Mouse (Mus musculus): ENCODE measurements at regions not wholly inside any gene's neighbourhood (a gene's known extent, or its start where the extent isn't known, plus 50 kb on each side); places are given as distances from the start of the nearest gene placed in this dataset.

DNA sequence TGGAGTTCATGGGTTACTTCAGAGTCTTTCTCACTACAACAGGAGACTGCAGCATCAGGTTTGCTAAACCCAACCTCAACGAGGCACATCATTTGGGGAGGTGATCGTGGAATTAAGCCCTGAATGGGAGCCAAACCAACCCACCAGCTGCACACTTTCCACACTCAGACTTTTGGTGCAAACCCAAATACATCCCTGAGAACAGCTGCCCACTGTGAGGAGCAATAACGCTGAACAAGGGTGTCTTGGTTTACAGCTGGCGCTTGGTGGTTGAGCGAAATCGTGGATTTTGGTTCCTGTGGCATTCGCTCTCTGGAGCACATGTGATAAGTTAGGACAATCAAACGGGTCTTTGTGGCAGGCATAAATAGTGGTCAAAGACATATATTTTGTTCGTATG lies 226.6 kb upstream of the Tnp1 start:
- TF ChIP-seq CTCF (IDR thresholded peaks at IDR 0.05 in 2 of 3, conservative IDR thresholded peaks at IDR 0.05 in 1 of 3; ENCODE audit: control insufficient read depth in 1 of 3, insufficient read depth in 1 of 3, low read depth in 2 of 3, low read length in 3 of 3, poor library complexity in 1 of 3, severe bottlenecking in 1 of 3) (no peak), TBP (IDR thresholded peaks at IDR 0.05; ENCODE audit: low read depth, low read length) (no peak)
